Mouse (Mus musculus) lung, adult 2 months (tissue): ENCODE data around the gene Hist1h4k. TPM values are rescaled to one million over a fixed set of nuclear protein-coding genes. Genes with fewer than 3 reads are reported as not detected.
A peak's percentile ranks its signal among the peaks of the same experiment; 100 is the strongest.
"Not testable (repeated sequence)": the region's sequence is repeated elsewhere in the genome, so short reads cannot be mapped to it uniquely, and the experiment has no call there.

Experiments
- DNase-seq: peaks from one replicate; pipeline ENCODE4 v3.0.0; 2022
- H3K4me1 ChIP-seq: fragments of 200-500 bp; 2 replicates; pipeline ENCODE4 v1.6.1; 2011; ENCODE audit warnings: low read length; ENCODE audit not compliant: control insufficient read depth, insufficient read depth
- H3K4me3 ChIP-seq: fragments of 200-500 bp; replicated peaks from 2 replicates; pipeline ENCODE3; 2011; ENCODE audit warnings: low read depth, mild to moderate bottlenecking, control low read depth, low read length; ENCODE audit errors: extremely low read depth
- CTCF ChIP-seq: fragments of 200-500 bp; IDR thresholded peaks from 2 replicates; pipeline ENCODE4 v1.5.1; 2011; ENCODE audit warnings: mild to moderate bottlenecking, low read length, control low read depth; ENCODE audit not compliant: insufficient read depth
- POLR2A ChIP-seq: fragments of 200-500 bp; IDR thresholded peaks from 2 replicates; pipeline ENCODE4 v1.6.1; 2011; ENCODE audit warnings: low read depth, mild to moderate bottlenecking, control low read depth, low read length, borderline replicate concordance; ENCODE audit errors: extremely low read depth
- WGBS: fragments of 180-500 bp; shearing (Covaris S2); methylation state at CpG from one replicate; pipeline ENCODE4 v1.1.7; 2018; 5-methylcytosine and 5-hydroxymethylcytosine counted together
- polyA plus RNA-seq: library from polyadenylated mRNA; depleted of rRNA; stranded (reverse); fragments of >200 nt; gene quantifications from 2 replicates; pipeline ENCODE4 v1.2.3, GENCODE M21; 2012

Gene Hist1h4k
- polyA plus RNA-seq, 1 experiment: 5.6 TPM

- H3K4me1 ChIP-seq: peaks cover 10% of the 10 kb centered on the region
- no peak overlapping the region for H3K4me3 ChIP-seq
- no peak for TF ChIP-seq POLR2A
- no peak for DNase-seq
- 54% methylated on average over 6 of the region's 6 CpGs for WGBS
These were observed 34.0 kb upstream of the Hist1h4k start for GRCm38 (mm10) chr13:21784311-21784710.

DNA sequence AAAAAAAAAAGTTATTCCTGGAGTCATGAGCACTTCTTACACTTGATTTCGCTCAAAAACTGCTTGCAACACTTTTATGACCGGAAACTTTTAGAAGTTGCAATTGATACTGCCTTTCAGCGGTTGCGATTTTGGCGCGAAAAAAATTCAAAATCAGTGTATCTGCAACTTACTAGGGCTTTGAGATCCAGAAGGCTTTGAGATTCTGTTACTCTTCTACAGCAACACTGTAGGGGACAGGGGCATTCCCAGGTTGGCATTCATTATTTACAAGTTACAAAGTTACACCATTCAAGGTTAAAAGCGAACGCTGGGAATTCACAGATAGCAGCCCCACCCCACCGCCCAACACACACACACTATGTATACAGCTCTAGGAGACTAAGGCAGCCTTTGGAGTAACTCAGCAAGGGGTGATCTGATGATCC, 33.4 kb upstream of the Hist1h4k start:
- WGBS: 5% methylated on average over 9 of the region's 9 CpGs
- DNase-seq: no peak
- peaks cover 10% of the 10 kb centered on the region for H3K4me1 ChIP-seq
- TF ChIP-seq CTCF: no peak
- TF ChIP-seq POLR2A: no peak
- peak overlapping the region; percentile 27 for H3K4me3 ChIP-seq

GRCm38 (mm10) chr13:21783255-21783617, 32.9 kb upstream of the Hist1h4k start, which contains the start of gene Hist1h3i:
Hist1h3i (minus strand) TSS chr13:21783370.
- Histone ChIP-seq H3K4me3 (peak within 1 kb of the TSS; percentile 64), H3K4me1 (peaks cover 10% of the 10 kb centered on the region)
- peak; percentile 20 for DNase-seq
- no peak for TF ChIP-seq CTCF
- peak; percentile 18; the same call in 1 of the 2 replicates for TF ChIP-seq POLR2A
- under 1% methylated on average over 19 of the region's 20 CpGs for WGBS

GRCm38 (mm10) chr13:21782361-21783254, 32.3 kb upstream of the Hist1h4k start:
- DNase-seq, H3K4me1 ChIP-seq: not testable (repeated sequence)
- 0 out of 2 replicates have a peak, but pooled peaks have one; percentile 22 for TF ChIP-seq POLR2A
- 3% methylated on average over 17 of the region's 35 CpGs for WGBS
- H3K4me3 ChIP-seq: peak overlapping the region; percentile 10

DNA sequence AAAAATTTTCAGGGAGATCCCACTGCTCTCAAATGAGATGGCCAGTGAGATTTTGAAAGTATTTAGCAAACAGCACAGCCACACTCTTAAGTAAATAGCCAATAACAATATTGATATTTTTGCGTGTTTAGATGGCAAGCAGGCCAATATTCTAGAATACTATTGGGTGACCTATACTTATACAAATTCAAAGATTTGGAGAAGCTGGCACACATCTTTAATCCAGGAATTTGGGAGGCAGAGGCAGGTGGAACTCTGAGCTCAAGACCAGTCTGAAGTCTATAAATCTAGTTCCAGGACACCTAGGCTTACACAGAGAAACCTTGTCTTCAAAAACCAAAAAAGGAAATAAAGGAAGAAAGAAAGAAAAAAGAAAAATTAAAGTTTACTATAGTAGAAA, 31.3 kb upstream of the Hist1h4k start:
- Histone ChIP-seq H3K4me3 (no peak overlapping the region), H3K4me1 (peaks cover 10% of the 10 kb centered on the region)
- no peak for DNase-seq
- no peak for TF ChIP-seq CTCF
- no peak for TF ChIP-seq POLR2A
- 91% methylated on average over 1 of the region's 1 CpGs for WGBS

- TF ChIP-seq CTCF (no peak), POLR2A (no peak)
- 52% methylated on average over 6 of the region's 6 CpGs for WGBS
- DNase-seq: no peak
- H3K4me3 ChIP-seq: no peak overlapping the region
- H3K4me1 ChIP-seq: peaks cover 10% of the 10 kb centered on the region
These were observed 30.8 kb upstream of the Hist1h4k start for GRCm38 (mm10) chr13:21781021-21781555.

GRCm38 (mm10) chr13:21779767-21780731, 29.7 kb upstream of the Hist1h4k start, which contains the start of gene Hist1h1b:
Hist1h1b (minus strand) TSS chr13:21780625.
- peak; percentile 47 for DNase-seq
- Histone ChIP-seq H3K4me3 (peak within 1 kb of the TSS; percentile 81), H3K4me1 (peaks cover 10% of the 10 kb centered on the region)
- TF ChIP-seq POLR2A (no peak), CTCF (no peak)
- 1% methylated on average over 44 of the region's 44 CpGs for WGBS

DNA sequence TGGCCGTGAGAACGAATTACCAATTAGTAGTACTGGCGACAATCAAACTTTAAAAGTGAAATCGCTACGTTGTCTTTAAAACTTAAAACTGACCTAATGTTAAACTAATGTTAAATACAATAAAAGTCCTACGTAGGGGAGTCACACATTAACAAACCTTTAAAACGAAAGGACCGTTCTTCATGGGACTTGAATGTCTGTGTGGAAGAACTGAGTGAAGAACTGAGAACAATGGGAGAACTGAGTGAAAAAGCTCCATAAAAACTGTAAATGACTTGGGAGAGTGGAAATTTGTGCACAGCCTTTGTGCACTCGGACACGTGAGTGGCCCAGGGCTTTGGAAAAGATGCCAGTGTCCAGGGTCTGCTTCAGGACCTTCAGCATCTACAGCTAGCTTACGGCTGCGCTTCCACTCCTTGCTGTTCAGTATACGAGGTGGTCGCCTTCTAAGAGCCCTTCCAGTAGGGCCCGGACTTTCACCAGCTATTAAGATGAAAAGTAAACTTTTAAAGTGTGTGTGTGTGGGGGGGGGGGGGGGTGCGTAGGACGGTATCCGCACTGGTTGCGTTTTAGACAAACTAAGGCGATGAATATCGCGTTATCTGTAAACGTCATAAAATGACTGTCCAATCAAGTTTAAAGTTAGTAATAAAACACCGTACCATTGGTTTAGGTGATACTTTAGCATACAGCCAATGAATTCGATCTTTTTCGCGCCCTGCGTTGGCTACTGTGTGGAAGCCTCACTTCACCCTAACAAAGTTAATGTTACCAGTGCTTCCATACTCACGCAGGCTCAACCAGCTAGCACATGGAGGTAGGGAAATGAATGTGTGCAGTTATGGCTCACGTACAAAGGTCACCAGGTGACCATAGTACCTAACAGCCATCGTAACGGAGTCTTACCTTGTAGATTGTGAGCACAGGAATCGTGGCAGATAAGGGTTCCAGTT, 28.8 kb upstream of the Hist1h4k start:
- WGBS: 1% methylated on average over 33 of the region's 33 CpGs
- Histone ChIP-seq H3K4me1 (peaks cover 10% of the 10 kb centered on the region), H3K4me3 (peak overlapping the region; percentile 81)
- DNase-seq: peak; percentile 45
- TF ChIP-seq POLR2A (peak; percentile 22; the same call in 1 of the 2 replicates), CTCF (no peak)
